Mouse (Mus musculus): ENCODE results near the gene Josd1. TPM values are rescaled to one million over a fixed set of nuclear protein-coding genes. Genes with fewer than 3 reads are reported as not detected.

Gene Josd1
- polyA plus RNA-seq, 1 experiment from 2014 or later, result 13.4 TPM

DNA sequence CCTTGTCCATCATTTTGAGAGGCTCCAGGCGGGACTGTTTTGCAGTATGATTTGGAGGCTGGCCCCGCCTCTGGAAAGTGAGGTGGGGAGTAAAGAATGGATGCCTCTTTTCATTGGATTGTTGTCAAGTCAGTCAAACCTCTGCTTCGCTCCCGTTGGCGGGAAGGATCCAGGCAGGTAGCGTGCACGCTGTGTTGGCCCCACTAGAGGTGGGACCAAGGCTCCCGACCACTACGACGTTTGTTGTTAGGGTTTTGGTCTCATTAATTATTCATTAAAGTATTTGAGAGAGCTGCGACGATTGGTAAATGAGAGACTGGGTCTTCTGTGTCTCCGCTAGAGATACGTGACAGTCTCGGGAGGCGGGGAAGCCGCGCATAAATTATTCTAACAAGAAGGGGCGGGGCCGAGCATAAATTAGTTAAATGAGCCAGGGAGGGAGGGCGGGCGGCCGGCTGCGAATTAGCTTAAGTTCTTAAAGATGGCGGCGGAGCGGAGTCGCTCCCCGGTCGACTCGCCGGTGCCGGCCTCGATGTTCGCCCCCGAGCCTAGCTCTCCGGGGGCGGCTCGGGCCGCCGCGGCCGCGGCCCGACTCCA is 2.8 kb upstream of the Josd1 start, which contains the start of gene Gtpbp1:
TSS of gene Gtpbp1 (plus strand) at position 420 of the 597 bp plus-strand sequence.
- peak; percentile 96 for DNase-seq (ENCODE audit: low spot score)
- Histone ChIP-seq H3K27me3 (ENCODE audit: control insufficient read depth, insufficient read depth, low read length) (no peaks in the 10 kb centered on the region), H3K9me3 (ENCODE audit: control insufficient read depth, low read length) (no peaks in the 10 kb centered on the region), H3K4me1 (replicated peaks; ENCODE audit: control insufficient read depth, insufficient read depth, low read length) (peaks cover 7% of the 10 kb centered on the region; the same call in 1 of the 2 replicates), H3K4me3 (ENCODE audit: low read depth, low read length) (peak within 1 kb of the TSS; percentile 86), H3K4me2 (ENCODE audit: low read depth, low read length, severe bottlenecking) (peak within 1 kb of the TSS; percentile 100), H3K9ac (ENCODE audit: low read length) (peak within 1 kb of the TSS; percentile 94), H3K36me3 (ENCODE audit: control insufficient read depth, insufficient read depth, low read length) (no peaks in the 10 kb centered on the region), H3K27ac (ENCODE audit: low read depth, low read length) (peak within 1 kb of the TSS; percentile 87)
- under 1% methylated on average over 43 of the region's 45 CpGs for WGBS
- ATAC-seq (replicated peaks; ENCODE audit: low FRiP score), result peak; percentile 95

DNA sequence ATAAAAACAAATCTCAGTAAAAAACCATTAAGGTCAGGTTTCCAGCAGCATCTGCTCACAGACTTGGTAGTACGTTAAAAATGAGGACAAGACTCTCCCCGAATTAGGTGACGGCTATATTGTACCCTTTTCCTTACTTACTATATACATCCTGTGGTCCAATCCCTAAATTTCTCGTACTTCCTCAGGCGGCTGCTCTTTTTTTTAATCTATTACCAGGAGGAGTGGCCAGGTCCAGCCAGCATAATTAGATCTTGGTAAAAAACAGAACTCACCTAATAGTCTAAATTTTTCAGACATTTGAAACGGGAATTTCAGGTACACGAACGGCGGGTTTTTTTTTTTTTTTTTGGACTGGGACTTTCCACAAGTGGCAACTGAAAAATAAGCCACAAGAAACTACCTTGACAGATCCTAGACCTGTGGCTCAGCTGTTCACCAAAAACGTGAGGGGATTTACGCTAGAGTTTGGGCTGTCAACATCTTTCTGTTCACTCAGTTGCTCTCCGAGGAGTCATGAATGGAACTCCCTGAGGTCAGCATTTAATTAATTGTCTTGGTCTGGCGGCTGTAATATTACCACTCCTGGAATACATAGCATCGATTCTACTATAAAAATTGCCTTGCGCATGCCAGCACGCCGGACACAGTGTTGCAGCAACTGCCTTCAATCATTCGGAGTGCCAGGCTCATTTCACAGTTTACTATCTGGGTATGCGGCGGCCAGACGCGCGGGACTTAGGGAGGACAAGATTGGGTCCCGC is 2.1 kb upstream of the Josd1 start:
- H3K36me3 ChIP-seq (ENCODE audit: control insufficient read depth, insufficient read depth, low read length), result no peaks in the 10 kb centered on the region
- WGBS, result 17% methylated on average over 24 of the region's 24 CpGs
- H3K27me3 ChIP-seq (ENCODE audit: control insufficient read depth, insufficient read depth, low read length), result no peaks in the 10 kb centered on the region
- H3K4me1 ChIP-seq (replicated peaks; ENCODE audit: control insufficient read depth, insufficient read depth, low read length), result peaks cover 12% of the 10 kb centered on the region
- no peak for ATAC-seq (replicated peaks; ENCODE audit: low FRiP score)
- no peaks in the 10 kb centered on the region for H3K9me3 ChIP-seq (ENCODE audit: control insufficient read depth, low read length)
- no peak overlapping the region for H3K27ac ChIP-seq (ENCODE audit: low read depth, low read length)
- peak overlapping the region; percentile 86 for H3K4me3 ChIP-seq (ENCODE audit: low read depth, low read length)
- peak overlapping the region; percentile 59 for H3K4me2 ChIP-seq (ENCODE audit: low read depth, low read length, severe bottlenecking)
- DNase-seq (ENCODE audit: low spot score), result no peak
- no peak overlapping the region for H3K9ac ChIP-seq (ENCODE audit: low read length)

DNA sequence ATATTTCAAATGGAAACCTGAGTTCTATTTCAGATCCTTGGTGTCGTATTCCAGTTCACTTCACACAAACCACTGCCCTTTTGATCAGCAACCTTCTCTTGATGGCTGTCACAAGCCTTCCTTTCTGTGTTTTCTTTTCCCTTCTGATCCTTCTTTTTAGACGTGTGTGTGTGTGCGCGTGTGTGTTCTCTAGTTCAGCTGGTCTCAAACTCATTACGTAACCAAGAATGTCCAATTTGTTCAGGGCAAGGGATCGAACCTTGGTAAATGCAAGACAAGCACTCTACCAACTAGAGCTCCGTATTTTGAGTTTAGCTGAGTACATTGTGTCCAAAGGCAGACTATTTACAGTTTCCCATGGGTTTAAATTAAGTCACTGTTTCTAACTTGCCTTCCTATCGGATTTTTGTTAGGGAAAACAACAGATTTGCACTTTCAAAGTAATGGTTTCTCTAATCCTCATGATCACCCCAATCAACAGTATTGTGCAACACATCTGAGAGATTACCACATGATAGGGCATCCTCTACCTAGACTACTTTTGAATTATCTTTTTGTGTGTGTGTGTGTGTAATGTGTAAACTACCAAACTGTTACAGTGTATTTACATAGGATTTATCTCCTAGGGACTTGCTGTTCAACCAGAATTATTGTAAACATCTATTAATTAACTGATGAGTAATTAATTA is 693 bp upstream of the Josd1 start:
- peak overlapping the region; percentile 89 for H3K4me3 ChIP-seq (ENCODE audit: low read depth, low read length)
- peak overlapping the region; percentile 90 for H3K4me2 ChIP-seq (ENCODE audit: low read depth, low read length, severe bottlenecking)
- ATAC-seq (replicated peaks; ENCODE audit: low FRiP score) (no peak), DNase-seq (ENCODE audit: low spot score) (no peak)
- H3K9me3 ChIP-seq (ENCODE audit: control insufficient read depth, low read length), result no peaks in the 10 kb centered on the region
- H3K4me1 ChIP-seq (replicated peaks; ENCODE audit: control insufficient read depth, insufficient read depth, low read length), result peaks cover 18% of the 10 kb centered on the region
- H3K27me3 ChIP-seq (ENCODE audit: control insufficient read depth, insufficient read depth, low read length), result no peaks in the 10 kb centered on the region
- H3K36me3 ChIP-seq (ENCODE audit: control insufficient read depth, insufficient read depth, low read length), result no peaks in the 10 kb centered on the region
- WGBS, result 4% methylated on average over 8 of the region's 8 CpGs
- H3K27ac ChIP-seq (ENCODE audit: low read depth, low read length), result peak overlapping the region; percentile 92
- H3K9ac ChIP-seq (ENCODE audit: low read length), result peak overlapping the region; percentile 83

DNA sequence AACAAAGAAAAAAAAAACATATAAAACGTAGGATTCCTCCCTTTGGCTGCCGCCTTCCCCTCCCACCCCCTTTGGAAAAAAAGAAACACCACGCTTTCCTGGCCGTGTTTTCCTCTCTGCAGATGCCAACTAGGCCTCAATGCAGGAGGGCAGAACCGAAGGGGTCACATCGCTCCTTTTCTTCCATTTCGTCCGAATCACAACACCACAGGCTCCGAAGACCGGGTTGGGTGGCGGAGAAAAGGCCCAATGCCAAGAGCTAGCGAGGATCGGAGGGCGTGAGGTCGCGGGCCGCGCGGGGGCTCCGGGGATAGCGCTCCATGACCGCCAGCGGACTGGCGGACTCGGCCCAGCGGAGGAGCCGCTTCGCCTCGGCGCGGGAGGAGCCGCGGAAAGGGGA is 544 bp downstream of the Josd1 start:
- WGBS, result 0% methylated on average over 33 of the region's 33 CpGs
- H3K36me3 ChIP-seq (ENCODE audit: control insufficient read depth, insufficient read depth, low read length), result no peaks in the 10 kb centered on the region
- no peaks in the 10 kb centered on the region for H3K27me3 ChIP-seq (ENCODE audit: control insufficient read depth, insufficient read depth, low read length)
- peaks cover 16% of the 10 kb centered on the region for H3K4me1 ChIP-seq (replicated peaks; ENCODE audit: control insufficient read depth, insufficient read depth, low read length)
- ATAC-seq (replicated peaks; ENCODE audit: low FRiP score), result no peak
- peak overlapping the region; percentile 92 for H3K27ac ChIP-seq (ENCODE audit: low read depth, low read length)
- H3K9ac ChIP-seq (ENCODE audit: low read length), result peak overlapping the region; percentile 83
- H3K4me2 ChIP-seq (ENCODE audit: low read depth, low read length, severe bottlenecking), result peak overlapping the region; percentile 90
- no peaks in the 10 kb centered on the region for H3K9me3 ChIP-seq (ENCODE audit: control insufficient read depth, low read length)
- H3K4me3 ChIP-seq (ENCODE audit: low read depth, low read length), result peak overlapping the region; percentile 89
- DNase-seq (ENCODE audit: low spot score), result no peak

DNA sequence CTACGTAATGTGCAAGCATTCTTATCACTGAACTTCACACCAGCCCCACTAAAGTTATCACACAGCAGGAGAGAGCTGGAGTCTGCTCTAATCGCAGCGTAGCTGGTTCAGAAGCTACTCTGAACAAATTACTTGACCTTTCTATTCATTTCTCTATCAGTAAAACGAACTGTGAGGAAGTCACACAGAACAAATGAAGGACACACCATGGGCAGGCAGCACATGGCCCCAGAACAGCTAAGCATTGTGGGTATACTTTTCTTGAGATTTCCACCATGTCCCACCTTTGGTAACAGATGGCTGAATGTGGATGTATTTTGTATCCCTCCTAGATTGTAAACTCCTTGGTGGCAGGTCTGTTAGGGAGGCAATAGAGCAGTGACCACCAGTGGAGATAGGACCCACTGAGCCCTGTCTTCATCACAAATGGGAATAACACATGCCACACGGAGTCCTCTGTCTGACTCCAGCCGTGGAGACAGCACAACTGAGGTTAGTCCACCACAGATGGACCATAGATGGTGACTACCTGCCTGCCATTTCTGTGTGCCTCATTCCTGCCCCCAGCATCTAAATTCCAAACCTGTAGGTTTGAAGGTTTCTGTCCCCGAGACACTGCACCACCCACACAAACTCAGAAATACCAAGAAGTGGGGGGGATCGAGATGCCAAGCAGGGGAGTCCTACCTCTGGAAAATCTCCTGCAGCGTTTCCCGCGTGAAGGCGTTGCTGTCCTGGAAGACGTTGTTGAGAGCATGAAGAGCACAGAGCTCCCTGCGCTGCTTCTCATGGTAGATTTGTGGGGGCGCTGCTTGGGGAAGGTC is 1.5 kb downstream of the Josd1 start:
- Histone ChIP-seq H3K27ac (ENCODE audit: low read depth, low read length) (no peak overlapping the region), H3K9me3 (ENCODE audit: control insufficient read depth, low read length) (no peaks in the 10 kb centered on the region), H3K4me3 (ENCODE audit: low read depth, low read length) (peak overlapping the region; percentile 89), H3K9ac (ENCODE audit: low read length) (peak overlapping the region; percentile 83), H3K27me3 (ENCODE audit: control insufficient read depth, insufficient read depth, low read length) (no peaks in the 10 kb centered on the region), H3K4me1 (replicated peaks; ENCODE audit: control insufficient read depth, insufficient read depth, low read length) (peaks cover 13% of the 10 kb centered on the region), H3K36me3 (ENCODE audit: control insufficient read depth, insufficient read depth, low read length) (no peaks in the 10 kb centered on the region), H3K4me2 (ENCODE audit: low read depth, low read length, severe bottlenecking) (peak overlapping the region; percentile 90)
- no peak for ATAC-seq (replicated peaks; ENCODE audit: low FRiP score)
- WGBS, result 19% methylated on average over 15 of the region's 15 CpGs
- no peak for DNase-seq (ENCODE audit: low spot score)

DNA sequence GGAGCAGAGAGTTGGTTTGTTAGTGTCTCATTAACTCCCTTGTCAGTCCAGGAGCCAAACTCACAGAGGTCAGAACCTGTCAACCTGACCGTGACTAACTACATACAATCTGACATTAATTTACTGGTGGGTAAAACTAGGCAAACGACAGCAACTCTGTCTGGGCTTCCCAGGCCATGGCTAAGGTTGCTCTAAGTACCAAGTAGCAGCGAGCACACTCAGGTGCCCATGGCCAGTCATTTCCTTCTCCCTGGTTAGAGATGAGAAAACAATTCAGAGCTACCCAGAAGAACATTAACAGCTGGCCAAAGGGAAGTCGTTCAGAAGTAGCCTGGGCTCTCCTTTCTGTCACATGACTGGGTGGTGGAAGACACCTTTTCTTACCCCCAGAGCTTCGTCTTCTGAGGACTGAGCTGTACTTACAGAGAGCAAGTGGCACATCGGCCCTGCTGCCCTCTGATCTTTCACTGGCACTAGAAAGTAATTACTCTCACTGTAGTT is 2.5 kb downstream of the Josd1 start:
- Histone ChIP-seq H3K27ac (ENCODE audit: low read depth, low read length) (no peak overlapping the region), H3K9me3 (ENCODE audit: control insufficient read depth, low read length) (no peaks in the 10 kb centered on the region), H3K27me3 (ENCODE audit: control insufficient read depth, insufficient read depth, low read length) (no peaks in the 10 kb centered on the region), H3K4me3 (ENCODE audit: low read depth, low read length) (peak overlapping the region; percentile 3), H3K4me2 (ENCODE audit: low read depth, low read length, severe bottlenecking) (peak overlapping the region; percentile 90), H3K4me1 (replicated peaks; ENCODE audit: control insufficient read depth, insufficient read depth, low read length) (peaks cover 13% of the 10 kb centered on the region), H3K9ac (ENCODE audit: low read length) (peak overlapping the region; percentile 1; the same call in 1 of the 2 replicates), H3K36me3 (ENCODE audit: control insufficient read depth, insufficient read depth, low read length) (no peaks in the 10 kb centered on the region)
- DNase-seq (ENCODE audit: low spot score), result no peak
- 60% methylated on average over 6 of the region's 6 CpGs for WGBS
- ATAC-seq (replicated peaks; ENCODE audit: low FRiP score), result no peak

DNA sequence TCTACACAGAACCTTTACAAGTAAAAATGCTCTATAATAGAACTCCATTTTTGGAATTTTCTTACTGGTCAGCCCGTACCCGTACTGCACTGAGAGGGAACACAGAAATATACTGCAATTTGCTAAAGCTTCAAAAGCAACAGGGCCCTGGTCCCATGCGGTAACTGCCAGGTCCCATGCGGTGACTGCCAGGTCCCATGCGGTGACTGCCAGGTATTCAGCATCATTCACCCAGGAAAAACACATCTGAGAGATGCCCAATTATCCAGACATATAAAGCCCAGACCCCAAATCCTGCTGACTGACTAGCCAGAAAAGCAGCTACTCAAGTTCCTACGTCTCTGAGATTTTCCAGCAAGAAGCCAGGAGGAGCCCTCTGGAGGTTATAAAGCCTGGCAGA is 3.1 kb downstream of the Josd1 start:
- Histone ChIP-seq H3K27ac (ENCODE audit: low read depth, low read length) (no peak overlapping the region), H3K9ac (ENCODE audit: low read length) (peak overlapping the region; percentile 32; the same call in 1 of the 2 replicates), H3K4me1 (replicated peaks; ENCODE audit: control insufficient read depth, insufficient read depth, low read length) (peaks cover 13% of the 10 kb centered on the region), H3K4me2 (ENCODE audit: low read depth, low read length, severe bottlenecking) (peak overlapping the region; percentile 90; the same call in 1 of the 2 replicates), H3K4me3 (ENCODE audit: low read depth, low read length) (no peak overlapping the region; the same call in 1 of the 2 replicates), H3K27me3 (ENCODE audit: control insufficient read depth, insufficient read depth, low read length) (no peaks in the 10 kb centered on the region), H3K36me3 (ENCODE audit: control insufficient read depth, insufficient read depth, low read length) (no peaks in the 10 kb centered on the region), H3K9me3 (ENCODE audit: control insufficient read depth, low read length) (no peaks in the 10 kb centered on the region)
- DNase-seq (ENCODE audit: low spot score) (no peak), ATAC-seq (replicated peaks; ENCODE audit: low FRiP score) (no peak)
- WGBS, result 81% methylated on average over 6 of the region's 6 CpGs
